Mouse (Mus musculus): Measurements from ENCODE around the gene Fam104a. TPM values are rescaled to one million over a fixed set of nuclear protein-coding genes. Genes with fewer than 3 reads are reported as not detected.

Fam104a gene
- total and polyA plus RNA-seq, 3 experiments, result 33.6 to 38.1 TPM; not detected in 1

DNA sequence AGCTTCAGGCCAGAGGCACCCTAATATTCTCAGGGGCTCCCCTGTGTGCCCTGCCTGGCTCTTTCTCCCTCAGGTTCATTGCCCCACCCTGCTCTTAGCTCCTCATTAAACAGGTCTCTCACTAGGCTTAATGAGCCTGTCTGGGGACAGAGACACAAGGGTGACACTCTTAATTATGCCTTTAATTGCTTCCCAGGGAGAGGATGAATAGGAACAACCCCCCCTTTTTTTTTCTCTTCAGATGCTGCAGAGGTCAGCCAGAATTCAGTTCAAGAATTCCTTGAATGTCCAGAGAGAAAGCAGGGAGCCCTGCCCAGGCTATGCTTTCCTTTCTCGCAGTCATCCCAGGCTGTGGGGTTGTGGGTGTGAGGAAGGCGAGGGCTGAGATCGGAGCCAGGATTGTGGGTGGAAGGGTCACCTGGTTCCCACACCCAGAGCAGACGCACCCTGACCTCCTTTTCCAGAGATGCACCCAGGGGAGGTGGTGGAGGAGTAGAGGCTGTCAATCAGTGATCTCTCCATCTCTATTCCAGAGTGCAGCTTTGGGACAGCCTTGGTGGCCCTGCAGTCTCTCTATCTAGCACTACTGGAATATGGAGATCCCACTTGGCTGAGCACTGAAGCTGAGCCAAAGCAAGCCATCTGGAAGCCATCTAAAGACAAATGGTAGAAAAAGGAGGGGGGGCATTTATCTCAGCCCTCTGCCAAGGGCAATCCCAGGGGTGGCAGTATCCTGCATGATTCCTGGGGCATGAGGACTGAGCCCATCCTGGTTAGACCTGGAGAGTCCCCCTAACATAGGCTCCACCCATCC, 41.5 kb upstream of the Fam104a start:
- TF ChIP-seq POLR2AphosphoS2 (IDR thresholded peaks at IDR 0.05; ENCODE audit: low read length), result 0 out of 2 replicates have a peak, but pooled peaks have one; percentile 19
- TF ChIP-seq KAT2A (conservative IDR thresholded peaks at IDR 0.05; ENCODE audit: low read depth, low read length), result no peak
- no peak for TF ChIP-seq MYB (IDR thresholded peaks at IDR 0.05; ENCODE audit: low read depth, low read length)
- no peak overlapping the region for H3K27ac ChIP-seq (ENCODE audit: control insufficient read depth, low read depth, low read length)
- H3K4me1 ChIP-seq (ENCODE audit: control insufficient read depth in 1 of 2, insufficient read depth in 2 of 2, low read length in 2 of 2), result no peaks in the 10 kb centered on the region
- H3K27me3 ChIP-seq (ENCODE audit: control insufficient read depth in 1 of 2, insufficient read depth in 2 of 2, low read length in 2 of 2), result no peaks in the 10 kb centered on the region
- H3K36me3 ChIP-seq (ENCODE audit: control insufficient read depth in 1 of 2, insufficient read depth in 2 of 2, low read length in 2 of 2), result peaks cover 0 to 1% of the 10 kb centered on the region in 2 experiments; a peak in 1 of 4 replicates
- H3K9me3 ChIP-seq (replicated peaks; ENCODE audit: insufficient read depth, low read length), result no peaks in the 10 kb centered on the region
- no peaks in the 10 kb centered on the region for H3K79me2 ChIP-seq (ENCODE audit: control insufficient read depth, insufficient read depth, low read length, poor library complexity)
- H3K9ac ChIP-seq (ENCODE audit: control insufficient read depth, low read depth, low read length, poor library complexity, severe bottlenecking), result no peak overlapping the region
- H3K4me3 ChIP-seq (ENCODE audit: control insufficient read depth in 1 of 2, insufficient read depth in 1 of 2, low read depth in 2 of 2, low read length in 2 of 2), result no peak overlapping the region
- no peak for DNase-seq (ENCODE audit: low read depth, low spot score)

DNA sequence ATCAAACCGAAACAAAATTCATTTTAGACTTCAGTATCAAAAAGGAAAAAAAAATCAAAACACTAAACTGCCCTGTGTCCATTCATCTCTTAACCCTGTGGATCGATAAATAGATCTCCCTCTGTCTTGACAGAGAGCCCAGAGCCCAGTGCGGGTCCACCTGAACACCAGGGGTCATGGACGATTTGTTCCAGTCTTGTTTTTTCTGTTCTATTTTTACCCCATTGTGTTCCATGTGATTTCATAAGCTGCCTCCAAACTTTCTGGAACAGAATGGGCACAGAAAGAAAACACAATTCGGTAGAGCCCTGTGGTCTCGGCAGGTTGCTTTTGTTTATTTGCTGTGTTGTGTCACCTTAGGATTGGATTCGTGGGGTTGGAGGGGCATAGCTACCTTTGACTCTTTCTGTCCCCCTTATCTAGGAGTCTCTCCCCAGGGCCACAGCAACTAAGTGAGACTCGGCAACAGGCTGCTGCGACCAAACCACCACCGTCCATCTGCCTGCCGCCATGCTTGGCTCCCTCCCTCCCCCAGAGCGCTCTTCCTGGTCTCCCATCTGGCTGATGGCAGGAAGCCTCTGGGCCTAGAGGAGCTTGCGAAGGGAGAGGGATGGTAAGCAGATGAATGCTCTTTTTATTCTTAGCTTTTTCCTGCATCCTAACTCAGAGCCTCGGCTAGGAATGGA, 38.6 kb upstream of the Fam104a start:
- no peaks in the 10 kb centered on the region for H3K79me2 ChIP-seq (ENCODE audit: control insufficient read depth, insufficient read depth, low read length, poor library complexity)
- peaks cover 0 to 1% of the 10 kb centered on the region in 2 experiments; a peak in 1 of 4 replicates for H3K36me3 ChIP-seq (ENCODE audit: control insufficient read depth in 1 of 2, insufficient read depth in 2 of 2, low read length in 2 of 2)
- H3K4me3 ChIP-seq (ENCODE audit: control insufficient read depth in 1 of 2, insufficient read depth in 1 of 2, low read depth in 2 of 2, low read length in 2 of 2), result no peak overlapping the region
- H3K27me3 ChIP-seq (ENCODE audit: control insufficient read depth in 1 of 2, insufficient read depth in 2 of 2, low read length in 2 of 2), result no peaks in the 10 kb centered on the region
- no peak overlapping the region for H3K9ac ChIP-seq (ENCODE audit: control insufficient read depth, low read depth, low read length, poor library complexity, severe bottlenecking)
- no peak for DNase-seq (ENCODE audit: low read depth, low spot score)
- H3K27ac ChIP-seq (ENCODE audit: control insufficient read depth, low read depth, low read length), result no peak overlapping the region
- TF ChIP-seq CTCF (IDR thresholded peaks at IDR 0.05 in 2 of 3, conservative IDR thresholded peaks at IDR 0.05 in 1 of 3; ENCODE audit: control insufficient read depth in 1 of 3, insufficient read depth in 1 of 3, low read depth in 2 of 3, low read length in 3 of 3, poor library complexity in 1 of 3, severe bottlenecking in 1 of 3) (no peak), BHLHE40 (IDR thresholded peaks at IDR 0.05; ENCODE audit: borderline replicate concordance, low read depth, low read length) (no peak), RAD21 (IDR thresholded peaks at IDR 0.05; ENCODE audit: low read depth, low read length) (no peak), NRF1 (IDR thresholded peaks at IDR 0.05; ENCODE audit: insufficient read depth, low read depth, low read length, poor library complexity, severe bottlenecking) (no peak), JUND (IDR thresholded peaks at IDR 0.05; ENCODE audit: low read depth, low read length) (no peak)
- H3K4me1 ChIP-seq (ENCODE audit: control insufficient read depth in 1 of 2, insufficient read depth in 2 of 2, low read length in 2 of 2), result no peaks in the 10 kb centered on the region
- no peaks in the 10 kb centered on the region for H3K9me3 ChIP-seq (replicated peaks; ENCODE audit: insufficient read depth, low read length)

DNA sequence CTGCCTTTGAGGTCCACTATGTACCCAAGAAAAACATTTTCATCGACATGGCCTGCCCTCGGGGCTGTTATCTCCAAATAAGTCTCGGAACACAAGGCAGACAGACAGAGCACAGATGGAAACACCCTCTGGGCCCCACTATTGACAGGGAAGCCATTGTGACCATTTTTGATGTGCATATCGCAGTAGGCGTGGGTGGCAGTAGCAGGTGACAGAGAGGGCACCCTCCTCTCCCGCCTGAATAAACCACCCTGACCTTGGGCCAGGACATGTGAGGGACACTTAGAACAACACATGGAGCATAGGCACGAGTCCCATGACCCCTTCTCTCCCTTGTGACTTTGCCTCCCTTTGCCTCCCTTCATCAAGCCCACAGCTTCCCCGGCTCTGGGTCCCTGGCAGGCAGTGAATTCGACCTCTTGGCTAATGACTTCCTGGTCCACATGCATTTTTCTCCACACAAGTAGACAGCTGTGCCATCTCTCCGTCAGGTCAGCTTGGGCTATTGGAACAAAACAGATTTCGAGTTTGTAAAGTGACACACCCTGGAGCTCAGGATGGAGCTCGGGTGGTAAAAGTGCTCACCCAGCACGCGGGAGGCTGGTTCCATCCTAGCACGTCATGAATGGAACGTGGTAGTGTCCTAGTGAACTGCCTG, 33.9 kb upstream of the Fam104a start:
- no peaks in the 10 kb centered on the region for H3K79me2 ChIP-seq (ENCODE audit: control insufficient read depth, insufficient read depth, low read length, poor library complexity)
- H3K36me3 ChIP-seq (ENCODE audit: control insufficient read depth in 1 of 2, insufficient read depth in 2 of 2, low read length in 2 of 2), result no peaks in the 10 kb centered on the region
- no peaks in the 10 kb centered on the region for H3K9me3 ChIP-seq (replicated peaks; ENCODE audit: insufficient read depth, low read length)
- no peak overlapping the region for H3K9ac ChIP-seq (ENCODE audit: control insufficient read depth, low read depth, low read length, poor library complexity, severe bottlenecking)
- DNase-seq (ENCODE audit: low read depth, low spot score), result no peak
- H3K27ac ChIP-seq (ENCODE audit: control insufficient read depth, low read depth, low read length), result no peak overlapping the region
- TF ChIP-seq SIN3A (IDR thresholded peaks at IDR 0.05; ENCODE audit: low read length) (no peak), USF2 (IDR thresholded peaks at IDR 0.05; ENCODE audit: borderline replicate concordance in 1 of 2, insufficient read depth in 1 of 2, low read depth in 1 of 2, low read length in 2 of 2) (no peak), BHLHE40 (IDR thresholded peaks at IDR 0.05; ENCODE audit: borderline replicate concordance, low read depth, low read length) (no peak), RCOR1 (IDR thresholded peaks at IDR 0.05; ENCODE audit: low read depth, low read length) (no peak), POLR2A (IDR thresholded peaks at IDR 0.05; ENCODE audit: control insufficient read depth in 1 of 2, insufficient read depth in 1 of 2, low read depth in 1 of 2, low read length in 2 of 2, poor library complexity in 1 of 2) (no peak), NELFE (IDR thresholded peaks at IDR 0.05; ENCODE audit: low read depth, low read length) (no peak)
- H3K4me3 ChIP-seq (ENCODE audit: control insufficient read depth in 1 of 2, insufficient read depth in 1 of 2, low read depth in 2 of 2, low read length in 2 of 2), result no peak overlapping the region
- H3K4me1 ChIP-seq (ENCODE audit: control insufficient read depth in 1 of 2, insufficient read depth in 2 of 2, low read length in 2 of 2), result no peaks in the 10 kb centered on the region
- H3K27me3 ChIP-seq (ENCODE audit: control insufficient read depth in 1 of 2, insufficient read depth in 2 of 2, low read length in 2 of 2), result no peaks in the 10 kb centered on the region

Data from MEL (cell line).